Mouse (Mus musculus) neural tube, embryonic 10.5 days (tissue): ENCODE measurements around the gene Rac2.
A peak's percentile ranks its signal among the peaks of the same experiment; 100 is the strongest.

Experiments used
- DNase-seq: peaks from one replicate; pipeline ENCODE4 v3.0.0-alpha.2; 2017; ENCODE audit warnings: low spot score; ENCODE audit errors: extremely low spot score

The Rac2 gene

DNA sequence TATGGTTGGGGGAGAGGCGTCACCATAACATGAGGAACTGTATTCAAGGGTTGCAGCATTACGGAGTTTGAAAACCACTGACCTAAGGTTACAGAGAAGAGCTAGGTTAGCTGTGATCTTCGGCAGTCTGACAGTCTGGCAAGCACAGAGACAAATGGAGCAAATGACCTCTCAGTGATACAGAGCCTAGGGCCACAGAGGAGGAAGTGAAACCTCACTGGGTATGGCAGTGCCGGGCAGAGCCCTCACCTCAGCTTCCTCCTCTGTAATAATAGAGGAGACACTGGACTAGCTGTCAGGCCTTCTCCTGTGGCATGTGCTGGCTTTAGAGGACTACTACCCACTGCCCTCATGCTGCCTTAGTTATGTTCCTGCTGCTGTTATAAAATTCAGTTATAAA, 16.3 kb upstream of the Rac2 start:
- no peak for DNase-seq

DNA sequence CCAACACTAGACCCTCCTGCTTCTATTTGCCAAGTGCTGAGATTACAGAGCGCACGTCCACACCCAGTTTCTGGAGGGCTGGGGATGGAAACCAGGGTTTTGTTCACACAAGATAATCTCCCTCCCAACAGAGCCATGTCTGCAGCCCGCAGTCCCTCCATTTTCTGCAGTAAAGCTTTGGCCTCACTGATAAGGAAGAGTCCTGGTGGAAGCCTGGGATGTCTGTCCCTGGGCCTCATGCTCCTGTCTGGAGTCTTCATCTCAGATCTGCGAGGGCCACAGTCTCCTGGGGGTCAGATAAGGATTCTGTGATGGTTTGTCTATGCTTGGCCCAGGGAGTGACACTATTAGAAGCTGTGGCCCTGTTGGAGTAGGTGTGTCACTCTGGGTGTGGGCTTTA, 15.5 kb upstream of the Rac2 start:
- DNase-seq: no peak

- DNase-seq: peak; percentile 85
Measured at GRCm38 (mm10) chr15:78587050-78587994, 14.7 kb upstream of the Rac2 start.

DNA sequence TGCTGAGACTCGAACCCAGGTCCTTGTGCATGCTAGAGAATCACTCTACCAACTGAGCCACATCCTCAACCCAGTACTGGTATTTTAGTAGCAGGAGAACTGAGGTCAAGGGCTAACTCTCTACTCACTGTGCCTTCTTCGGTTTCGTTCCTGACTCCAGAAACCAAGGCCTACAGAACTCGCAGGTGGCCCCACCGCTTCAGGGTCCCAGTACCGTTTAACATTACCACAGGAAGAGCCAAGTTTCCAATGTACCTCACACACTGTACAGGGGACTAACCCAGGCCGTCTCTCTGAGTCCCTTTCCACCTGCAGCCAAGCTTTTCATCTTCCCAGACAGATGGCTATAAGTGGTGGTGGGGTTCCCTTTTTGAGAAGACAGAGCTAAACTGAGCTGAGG, 12.8 kb upstream of the Rac2 start:
- DNase-seq: no peak

GRCm38 (mm10) chr15:78583352-78583751, 10.8 kb upstream of the Rac2 start:
- no peak for DNase-seq

GRCm38 (mm10) chr15:78576284-78576810, 3.8 kb upstream of the Rac2 start:
- no peak for DNase-seq

DNA sequence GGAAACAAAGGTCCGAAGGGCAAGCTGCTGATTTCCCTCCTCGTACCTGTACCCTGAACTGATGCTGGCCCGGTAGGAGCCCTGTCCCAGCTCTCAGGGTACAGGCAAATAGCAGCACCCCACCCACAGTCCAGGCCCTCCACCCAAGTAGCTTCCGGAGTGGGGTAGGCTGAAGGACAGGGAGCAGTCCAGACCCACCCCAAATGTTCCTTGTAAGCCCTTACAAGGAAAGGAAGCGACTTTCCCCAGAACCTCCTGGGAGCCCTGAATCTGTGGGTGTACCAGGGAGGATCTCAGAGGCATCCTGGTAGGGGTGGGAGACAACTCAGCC, 348 bp downstream of the Rac2 start:
- no peak for DNase-seq

DNA sequence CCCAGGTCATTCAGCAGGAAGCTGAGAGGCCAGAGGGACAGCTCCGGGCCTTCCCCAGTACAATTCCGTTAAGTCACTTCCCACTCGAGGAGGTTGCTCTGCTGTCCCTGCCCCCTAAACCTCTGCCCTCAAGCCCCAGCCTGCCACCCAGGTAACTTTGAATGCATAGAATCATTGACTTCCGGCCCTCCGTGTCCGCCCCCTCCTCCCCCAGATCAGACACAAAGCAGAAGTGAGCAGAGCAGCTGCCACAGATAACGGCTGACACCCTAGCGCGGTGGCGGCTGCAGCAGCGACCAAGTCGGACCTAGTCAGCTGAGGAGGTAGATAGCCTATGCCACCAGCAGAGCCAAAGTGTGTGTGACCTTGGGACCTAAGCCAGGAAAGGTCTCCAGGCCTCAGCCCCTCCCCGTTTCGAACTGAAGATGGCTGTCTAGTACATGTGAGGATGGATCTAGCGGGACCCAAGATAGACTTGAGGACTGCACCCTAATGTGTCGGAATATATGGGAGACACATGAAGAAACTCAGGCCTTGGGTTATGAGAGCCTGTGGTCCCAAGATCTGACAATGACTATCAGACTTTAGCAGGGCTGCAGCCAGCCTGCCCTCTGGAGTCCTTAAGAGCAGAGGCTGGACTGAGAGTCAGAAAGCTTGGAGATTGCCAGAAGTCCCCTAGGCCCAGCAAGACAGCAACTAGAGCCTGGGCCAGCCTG, 871 bp downstream of the Rac2 start:
- no peak for DNase-seq

DNA sequence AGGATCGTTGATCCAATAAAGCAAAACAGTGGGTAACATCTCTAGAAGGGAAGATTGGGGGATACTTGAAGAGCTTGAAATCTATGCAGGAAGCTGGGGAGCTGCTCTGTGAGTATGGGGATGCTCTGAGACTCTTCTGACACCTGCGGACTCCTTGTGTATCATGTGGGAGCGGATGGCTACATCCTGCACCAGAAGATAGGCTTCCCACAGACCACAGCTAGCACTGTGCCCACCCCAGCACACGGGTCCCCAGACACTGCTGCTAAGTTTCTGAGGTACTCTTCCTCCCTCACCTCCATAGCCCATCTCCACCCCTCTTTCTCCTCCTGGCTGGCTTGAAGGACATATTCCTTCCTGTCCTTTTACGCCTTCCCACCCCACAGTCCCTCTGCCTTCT, 2.4 kb downstream of the Rac2 start:
- no peak for DNase-seq

GRCm38 (mm10) chr15:78567608-78568120, 4.9 kb downstream of the Rac2 start:
- no peak for DNase-seq

DNA sequence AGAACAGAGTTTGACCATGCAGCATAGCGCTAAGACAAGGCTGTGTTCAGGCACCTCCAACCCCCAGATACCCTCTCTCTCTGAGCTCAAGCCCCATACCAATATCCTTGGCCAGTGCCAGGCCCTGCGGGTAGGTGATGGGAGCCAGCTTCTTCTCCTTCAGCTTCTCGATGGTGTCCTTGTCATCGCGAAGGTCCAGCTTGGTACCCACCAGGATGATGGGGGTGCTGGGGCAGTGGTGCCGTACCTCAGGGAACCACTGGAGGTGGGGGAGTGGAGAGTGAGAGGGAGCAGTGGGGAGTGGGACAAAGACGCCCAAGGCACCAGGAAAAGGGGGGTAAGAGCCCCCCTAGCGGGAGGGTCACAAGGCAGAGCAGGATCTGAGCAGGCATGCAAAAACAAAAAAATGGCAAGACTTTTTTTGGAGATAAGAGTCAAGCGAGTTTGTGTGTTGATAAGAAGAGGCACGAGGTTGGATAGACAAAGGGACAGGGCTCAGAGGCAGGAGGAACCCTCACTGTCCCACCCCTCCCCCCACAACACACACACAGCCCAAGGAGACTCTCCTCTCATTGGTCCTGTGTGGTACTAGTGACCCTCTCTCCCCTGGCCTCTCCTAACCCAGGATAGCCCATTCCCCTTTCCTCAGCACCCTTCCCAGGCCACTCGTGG, 7.7 kb downstream of the Rac2 start:
- DNase-seq: no peak

DNA sequence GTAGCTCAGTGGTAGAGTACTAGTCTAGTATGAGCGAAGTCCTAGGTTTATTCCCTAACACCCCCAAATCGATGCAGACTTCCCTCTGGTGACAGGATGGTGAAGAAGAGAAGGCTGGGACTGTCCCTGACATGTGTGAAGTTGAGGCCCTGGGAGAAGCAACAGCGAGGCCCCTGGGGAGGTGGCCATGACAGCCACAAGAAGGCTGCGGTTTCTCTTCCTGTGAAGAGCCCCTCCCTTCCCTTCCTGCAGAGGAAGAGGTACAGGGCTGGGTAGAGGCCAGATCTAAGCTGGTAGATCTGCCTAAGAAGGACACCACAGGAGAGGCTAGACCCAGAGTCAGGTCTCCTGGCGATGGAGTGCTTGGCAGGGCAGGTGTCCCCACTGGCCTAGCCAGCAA, 8.6 kb downstream of the Rac2 start:
- DNase-seq: no peak

DNA sequence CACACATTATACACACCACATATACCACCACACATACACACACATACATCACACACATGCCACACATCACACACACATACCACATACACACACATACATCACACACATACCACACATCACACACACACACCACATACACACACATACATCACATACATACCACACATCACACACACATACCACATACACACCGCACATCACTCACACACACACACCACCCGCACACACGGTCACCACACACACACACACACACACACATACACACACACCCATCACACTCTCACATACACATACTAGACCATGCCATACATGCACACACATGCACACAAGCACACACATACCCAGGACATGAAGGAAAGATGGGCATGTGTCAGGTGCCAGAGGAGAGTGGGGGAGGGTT, 9.2 kb downstream of the Rac2 start:
- DNase-seq: no peak

GRCm38 (mm10) chr15:78559141-78559979, 13.2 kb downstream of the Rac2 start:
- DNase-seq: no peak

DNA sequence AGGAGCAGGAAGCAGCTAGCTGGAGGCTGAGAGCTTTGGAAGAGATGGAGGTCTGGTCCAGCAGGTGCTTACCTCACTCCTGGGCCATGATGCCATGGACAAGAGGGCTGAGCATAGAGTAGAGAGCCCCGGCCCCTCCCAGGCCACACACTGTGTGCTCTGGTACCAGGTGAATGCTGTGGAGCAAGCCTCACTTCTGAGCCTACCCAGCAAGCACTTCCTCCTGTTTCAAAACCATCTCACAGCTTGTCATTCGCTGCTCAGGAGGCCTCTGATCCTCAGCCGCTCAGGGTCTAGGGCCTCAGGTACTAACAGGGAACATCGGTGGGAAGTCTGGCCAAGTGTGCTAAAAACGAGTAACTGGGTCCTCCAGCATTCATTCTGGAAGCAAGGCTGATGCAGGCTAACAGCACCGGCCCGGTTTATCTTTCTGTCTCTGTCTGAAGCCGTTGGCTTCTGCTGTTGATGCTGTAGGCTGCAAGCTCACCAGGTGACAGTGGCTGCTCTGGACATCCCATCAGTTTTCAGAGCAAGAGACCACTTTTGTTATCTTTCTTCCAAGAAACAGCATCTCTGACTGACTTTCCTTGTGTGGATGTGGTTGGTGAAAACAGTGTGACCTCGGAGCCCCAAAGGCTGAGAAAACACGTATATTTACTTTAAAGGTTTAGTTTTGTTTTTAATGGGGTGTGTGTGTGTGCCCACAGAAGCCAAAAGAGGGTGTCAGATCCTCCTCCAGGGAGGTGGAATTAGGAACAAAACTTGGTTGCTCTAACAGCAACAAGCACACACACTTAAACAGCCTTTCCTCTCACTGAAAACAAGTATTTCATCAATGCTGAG, 14.7 kb downstream of the Rac2 start:
- no peak for DNase-seq

DNA sequence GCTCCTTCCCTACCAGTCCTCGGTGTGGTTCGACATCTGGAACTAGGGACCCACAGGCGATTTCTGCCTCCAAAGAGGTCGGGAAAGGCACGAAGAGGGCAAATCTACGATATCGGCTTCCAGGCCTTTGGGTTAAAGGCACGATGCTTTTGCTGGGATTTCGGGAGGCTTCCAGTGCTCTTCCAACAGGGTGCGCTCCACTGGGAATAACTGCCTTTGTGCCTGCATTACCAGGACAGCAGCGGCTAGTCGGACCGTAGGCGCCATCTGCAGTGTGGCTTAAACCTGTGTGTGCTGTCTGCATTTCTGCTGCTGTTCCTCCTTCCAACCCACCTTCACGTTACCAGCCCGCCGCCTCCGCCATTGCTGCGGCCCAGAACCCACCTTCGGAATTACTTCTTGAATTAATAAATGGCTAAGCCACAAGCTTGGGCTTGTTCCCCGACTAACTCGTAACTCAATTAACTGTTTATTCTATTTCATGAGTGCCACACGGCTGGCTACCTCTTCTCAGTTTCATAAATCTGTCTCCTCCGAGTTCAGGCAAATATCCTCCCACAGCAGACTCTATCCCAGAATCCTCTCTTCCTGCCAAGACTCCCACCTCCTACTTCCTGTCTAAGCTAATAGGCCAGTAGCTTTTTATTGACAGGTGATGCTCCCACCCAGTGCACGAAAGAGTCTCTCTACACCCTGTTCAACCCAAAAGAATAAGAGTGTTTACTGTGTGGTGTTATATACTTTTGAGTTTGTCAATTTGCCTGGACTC, 17.9 kb downstream of the Rac2 start:
- DNase-seq: no peak

DNA sequence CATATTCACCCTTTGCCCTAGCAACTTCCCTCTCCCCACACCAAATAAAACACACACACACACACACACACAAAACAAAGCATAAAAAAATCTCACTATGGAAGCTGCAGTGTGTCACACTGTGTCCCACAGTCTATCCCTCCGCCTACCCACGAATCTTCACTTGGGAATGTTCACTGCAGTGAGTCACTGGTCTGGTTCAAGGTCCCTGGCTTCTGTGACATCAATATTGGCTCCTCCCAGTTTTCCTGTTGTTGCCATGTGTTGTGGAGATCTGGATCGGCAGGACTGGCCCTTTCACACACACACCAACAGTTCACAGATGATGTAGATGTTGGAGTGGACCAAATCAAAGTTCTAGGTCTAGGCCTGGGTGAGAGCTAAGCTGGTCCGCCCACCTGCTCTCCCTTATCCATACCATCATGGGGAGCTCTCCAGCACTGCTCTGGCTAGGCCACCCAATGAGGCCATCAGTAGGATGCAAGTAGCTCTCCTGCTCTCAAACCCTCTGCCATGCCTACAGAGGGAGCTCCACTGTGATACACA, 23.3 kb downstream of the Rac2 start:
- no peak for DNase-seq

DNA sequence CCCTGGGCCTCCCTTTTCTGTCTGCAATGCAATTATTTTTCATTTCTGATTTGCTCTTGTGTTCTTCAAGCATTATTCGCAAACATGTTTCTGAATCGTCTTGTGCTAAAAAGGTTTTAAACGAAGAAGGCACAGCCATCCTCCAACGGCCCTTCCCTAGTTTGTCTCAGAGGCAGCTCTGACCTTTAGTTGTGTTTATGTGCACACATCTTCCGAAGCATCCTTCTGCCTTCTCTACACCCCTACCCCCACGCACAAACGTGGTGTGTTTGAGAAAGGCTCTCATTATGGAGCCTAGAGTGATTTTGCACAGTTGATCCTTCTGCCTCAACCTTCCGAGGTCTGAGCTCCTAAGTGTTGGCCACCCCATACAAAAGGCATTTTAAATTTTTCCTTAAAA, 23.9 kb downstream of the Rac2 start:
- no peak for DNase-seq

DNA sequence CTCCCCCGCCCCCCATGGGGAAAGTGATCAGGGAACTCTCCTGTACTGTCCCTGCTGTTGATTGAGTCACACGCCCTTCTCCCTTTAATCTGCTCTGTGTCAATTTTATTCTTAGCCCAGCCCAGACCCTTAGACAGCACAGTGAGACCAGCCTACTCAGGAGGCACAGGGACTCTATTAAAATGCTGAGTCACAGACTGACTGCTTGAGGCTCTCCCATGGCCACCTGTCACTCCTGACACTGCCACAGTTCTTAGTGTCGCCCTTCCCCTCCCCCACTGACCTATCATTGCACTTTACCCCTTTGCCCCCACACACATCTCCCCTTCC, 24.3 kb downstream of the Rac2 start:
- DNase-seq: no peak
